Mouse (Mus musculus): ENCODE results near the gene Tmsb10. TPM values are rescaled to one million over a fixed set of nuclear protein-coding genes. Genes with fewer than 3 reads are reported as not detected.

Tmsb10 gene
- polyA plus RNA-seq, 1 experiment from 2014 or later: 2,084 TPM

DNA sequence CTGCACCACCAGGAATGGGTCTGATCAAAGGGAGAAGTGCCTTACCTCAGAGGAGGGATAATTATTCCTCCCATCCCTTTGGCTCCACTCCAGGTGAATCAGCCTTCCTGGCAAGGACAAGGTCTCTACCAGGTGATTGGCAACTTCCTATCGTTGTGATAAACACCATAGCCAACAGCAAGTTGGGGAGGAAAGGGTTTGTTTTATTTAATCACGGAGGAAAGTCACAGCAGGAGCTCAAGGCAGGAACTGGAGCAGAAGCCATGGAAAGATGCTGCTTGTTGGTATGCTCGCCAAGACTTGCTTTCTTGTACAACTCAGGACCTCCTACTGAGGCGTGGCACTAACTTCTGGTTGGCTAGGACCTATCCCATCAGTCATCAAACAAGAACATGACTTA is 47.3 kb downstream of the Tmsb10 start:
- ATAC-seq (no peak), DNase-seq (ENCODE audit: low spot score) (no peak)
- Histone ChIP-seq H3K9me3 (ENCODE audit: low read length) (no peaks in the 10 kb centered on the region), H3K9ac (replicated peaks; ENCODE audit: low read depth) (no peak overlapping the region), H3K4me1 (ENCODE audit: insufficient read depth, low read depth, low read length) (no peaks in the 10 kb centered on the region), H3K4me2 (replicated peaks; ENCODE audit: low read depth, low read length) (no peak overlapping the region), H3K36me3 (ENCODE audit: insufficient read depth, low read length) (no peaks in the 10 kb centered on the region), H3K27ac (ENCODE audit: low read length) (no peak overlapping the region), H3K4me3 (ENCODE audit: low read depth, low read length) (no peak overlapping the region), H3K27me3 (replicated peaks; ENCODE audit: insufficient read depth, low read length) (no peaks in the 10 kb centered on the region)
- TF ChIP-seq CTCF (IDR thresholded peaks at IDR 0.05) (no peak), EP300 (IDR thresholded peaks at IDR 0.05) (no peak)
- WGBS: 45% methylated on average over 4 of the region's 4 CpGs

Other genes with a start within 250 kb of the Tmsb10 start
- gene Tcf7l1, start 169.5 kb downstream of the Tmsb10 start, polyA plus RNA-seq (2015; fragmentation: Nextera tagmentation; extraction: Ambion mirVana): 17.5 and 18.6 TPM in 2 replicates
- 43.0 and 47.6 TPM in 2 replicates for gene Kcmf1, start 58.8 kb downstream of the Tmsb10 start, polyA plus RNA-seq (2015; fragmentation: Nextera tagmentation; extraction: Ambion mirVana)

All from lung, postnatal 0 days (tissue).